Mouse (Mus musculus): ENCODE measurements around the gene Mettl21a.
"Not testable (repeated sequence)": the region's sequence is repeated elsewhere in the genome, so short reads cannot be mapped to it uniquely, and the experiment has no call there.

Gene Mettl21a

DNA sequence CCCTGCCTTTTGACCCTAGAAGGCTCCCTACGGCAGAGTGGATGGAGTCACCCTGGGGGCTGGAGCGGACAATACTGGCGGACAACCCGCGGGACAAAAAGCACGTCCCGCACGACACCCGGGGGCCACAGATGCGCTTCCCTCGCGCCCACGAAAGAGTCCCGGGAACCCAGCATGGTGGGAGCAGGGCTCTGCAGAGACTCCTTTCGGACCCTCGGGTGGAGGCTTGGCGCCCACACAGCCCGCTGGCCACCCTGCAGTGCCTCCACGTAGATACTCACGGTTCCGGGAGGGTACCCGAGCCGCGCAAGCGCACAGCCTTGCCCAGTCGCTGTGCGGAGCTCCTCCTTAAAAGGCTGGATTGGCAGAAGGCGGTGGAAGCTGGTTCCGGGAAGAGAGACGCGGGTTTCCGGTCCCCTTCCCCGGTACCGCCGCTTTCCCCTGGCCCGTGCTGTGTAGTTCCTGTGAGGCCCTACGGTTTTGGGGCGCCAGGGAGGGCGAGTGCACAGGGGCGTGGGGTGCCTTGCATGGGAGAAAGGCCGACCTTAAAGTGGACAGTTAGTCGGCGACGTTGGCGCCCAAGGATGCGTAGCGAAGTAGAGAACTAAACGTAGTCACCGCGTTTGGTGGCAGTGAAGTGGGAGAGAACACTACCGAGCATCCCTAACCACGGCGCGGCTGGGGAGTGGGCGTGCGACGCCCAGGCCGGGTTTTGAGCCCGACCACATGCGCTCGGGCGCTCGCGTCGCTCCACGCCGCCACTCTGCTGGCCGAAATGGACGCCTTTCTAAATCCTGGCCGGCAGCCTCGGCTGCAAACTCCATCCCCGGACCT is at the start of gene Mettl21a:
TSS of gene Mettl21a (minus strand) at position 362 of the 834 bp plus-strand sequence.
- peak; percentile 93 for DNase-seq (ENCODE audit: low spot score)

- no peak for DNase-seq (ENCODE audit: low spot score)
Measured at GRCm38 (mm10) chr1:64658876-64659275, 41.8 kb upstream of the Mettl21a start.

DNA sequence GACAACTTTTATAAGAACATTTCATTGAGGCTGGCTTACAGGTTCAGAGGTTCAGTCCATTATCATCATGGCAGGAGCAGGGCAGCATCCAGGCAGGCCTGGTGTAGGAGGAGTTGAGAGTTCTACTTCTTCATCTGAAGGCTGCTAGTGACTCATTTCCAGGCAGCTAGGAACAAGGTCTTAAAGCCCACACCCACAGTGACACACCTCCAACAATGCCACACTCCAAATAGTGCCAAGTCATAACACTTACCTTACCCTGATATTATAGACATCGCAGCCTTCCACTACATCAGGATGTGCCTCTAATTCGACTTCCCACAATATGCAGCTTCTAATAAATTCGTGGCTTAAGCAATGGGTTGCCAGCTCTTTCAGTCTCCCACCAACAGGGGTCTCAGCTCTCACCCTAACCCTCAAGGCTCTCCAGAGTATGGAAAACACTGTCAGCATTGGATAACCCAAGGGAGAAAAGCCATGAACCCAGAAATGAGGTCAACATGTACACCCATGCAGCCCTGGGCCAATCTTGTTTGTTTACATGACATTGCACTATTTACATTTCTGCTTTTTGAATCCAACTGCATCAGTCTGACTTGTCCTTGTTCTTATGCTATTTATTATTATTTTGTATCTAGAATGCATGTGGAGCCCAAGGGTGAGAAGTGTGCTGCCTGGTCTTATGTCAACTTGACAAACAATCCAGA is 39.5 kb upstream of the Mettl21a start:
- DNase-seq (ENCODE audit: low spot score): no peak

DNA sequence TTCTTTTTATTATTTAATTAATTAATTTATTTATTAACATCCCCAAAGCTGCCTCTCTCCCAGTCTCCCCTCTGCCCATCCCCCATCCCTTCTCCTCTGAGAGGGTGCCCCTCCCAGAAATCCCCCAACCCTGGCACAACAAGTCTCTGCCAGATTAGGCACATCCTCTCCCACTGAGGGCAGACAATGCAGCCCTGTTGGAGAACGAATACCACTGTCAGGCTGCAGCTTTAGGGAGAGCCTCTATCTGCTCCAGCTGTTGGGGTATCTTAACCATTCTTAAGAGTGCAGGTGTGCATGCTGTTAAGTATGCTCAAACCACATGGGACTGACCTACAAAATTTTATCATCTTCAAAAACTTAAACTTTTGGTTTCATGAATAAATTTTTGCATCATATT is 38.4 kb upstream of the Mettl21a start:
- DNase-seq (ENCODE audit: low spot score): no peak

- no peak for DNase-seq (ENCODE audit: low spot score)
Measured at GRCm38 (mm10) chr1:64653701-64654100, 36.7 kb upstream of the Mettl21a start.

- no peak for DNase-seq (ENCODE audit: low spot score)
Measured at GRCm38 (mm10) chr1:64649362-64650124, 32.5 kb upstream of the Mettl21a start.

DNA sequence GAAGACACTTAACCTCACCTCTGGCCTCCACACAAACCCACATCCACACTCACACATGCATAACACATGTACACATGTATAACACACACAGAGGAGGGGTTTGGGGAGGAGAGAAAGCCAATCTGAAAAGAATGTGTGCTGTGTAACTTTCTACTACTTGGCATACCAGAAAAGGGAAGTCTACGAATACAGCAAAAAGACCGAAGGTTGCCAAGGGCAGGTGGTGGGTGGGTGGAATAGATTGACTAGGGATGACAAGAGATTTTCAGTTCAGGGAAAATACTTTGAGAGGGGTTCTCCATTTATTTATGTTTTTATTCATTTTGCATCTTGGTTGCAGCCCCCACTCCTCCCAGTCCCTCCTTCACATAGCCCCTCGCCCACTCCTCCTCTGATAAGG is 27.5 kb upstream of the Mettl21a start:
- DNase-seq (ENCODE audit: low spot score): peak; percentile 30

DNA sequence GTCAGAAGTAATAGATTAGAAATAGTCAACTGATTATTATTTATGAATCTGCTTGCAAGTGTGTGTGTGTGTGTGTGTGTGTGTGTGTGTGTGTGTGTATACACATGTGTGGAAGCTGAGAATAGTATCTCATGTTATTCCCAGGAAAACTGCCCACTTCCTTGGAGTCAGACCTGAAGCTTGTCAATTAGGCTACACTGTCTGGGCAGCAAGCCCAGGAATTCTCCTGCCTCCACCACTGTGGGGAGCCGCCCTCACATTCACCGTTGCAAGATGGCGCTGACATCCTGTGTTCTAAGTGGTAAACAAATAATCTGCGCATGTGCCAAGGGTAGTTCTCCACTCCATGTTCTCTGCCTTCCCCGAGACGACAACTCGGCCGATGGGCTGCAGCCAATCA is 25.5 kb upstream of the Mettl21a start:
- DNase-seq (ENCODE audit: low spot score): not testable (repeated sequence)

GRCm38 (mm10) chr1:64641069-64641468 is 24.0 kb upstream of the Mettl21a start:
- no peak for DNase-seq (ENCODE audit: low spot score)

- DNase-seq (ENCODE audit: low spot score): no peak
Measured at GRCm38 (mm10) chr1:64639279-64639678, 22.2 kb upstream of the Mettl21a start.

DNA sequence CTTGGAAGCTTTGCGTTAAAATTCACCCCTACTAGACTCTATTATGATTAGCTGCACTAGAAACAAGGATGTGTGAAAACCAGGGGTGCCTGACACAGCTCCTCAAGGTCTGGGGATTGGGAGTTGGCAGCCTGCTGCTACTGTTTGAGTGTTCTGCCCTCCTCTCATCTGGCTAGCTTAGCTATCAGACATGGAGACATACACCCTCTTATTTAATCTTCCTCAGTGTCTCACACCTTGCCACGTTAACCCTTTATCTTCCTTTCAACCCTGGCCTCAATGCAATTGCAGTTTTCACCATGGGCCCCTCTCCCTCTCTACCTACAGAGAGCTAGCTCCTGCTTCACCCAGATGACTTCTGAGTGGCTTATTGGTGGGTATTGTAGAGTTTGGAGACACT is 18.6 kb upstream of the Mettl21a start:
- no peak for DNase-seq (ENCODE audit: low spot score)

- DNase-seq (ENCODE audit: low spot score): no peak
Measured at GRCm38 (mm10) chr1:64633237-64633636, 16.2 kb upstream of the Mettl21a start.

DNA sequence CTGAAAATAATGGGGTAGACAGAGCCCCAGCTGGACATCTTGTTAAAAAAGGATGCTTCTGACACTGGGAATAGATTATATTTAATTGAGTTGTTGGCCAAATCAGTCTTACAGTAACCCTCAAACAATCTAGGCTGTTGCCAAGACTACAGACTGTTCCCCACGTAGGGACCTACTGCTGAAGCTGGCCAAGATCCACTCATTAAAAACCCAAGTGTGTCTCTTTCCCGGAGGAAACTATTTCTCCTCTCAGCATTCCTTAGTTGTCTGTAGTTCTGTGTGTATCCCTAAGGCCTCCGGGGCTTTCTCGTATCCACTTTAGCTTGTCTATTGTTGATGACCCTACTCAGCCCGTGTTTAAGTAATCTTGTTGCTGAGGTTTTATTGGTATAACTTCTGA is 14.5 kb upstream of the Mettl21a start:
- DNase-seq (ENCODE audit: low spot score): no peak

- DNase-seq (ENCODE audit: low spot score): no peak
Measured at GRCm38 (mm10) chr1:64625214-64625613, 8.2 kb upstream of the Mettl21a start.

DNA sequence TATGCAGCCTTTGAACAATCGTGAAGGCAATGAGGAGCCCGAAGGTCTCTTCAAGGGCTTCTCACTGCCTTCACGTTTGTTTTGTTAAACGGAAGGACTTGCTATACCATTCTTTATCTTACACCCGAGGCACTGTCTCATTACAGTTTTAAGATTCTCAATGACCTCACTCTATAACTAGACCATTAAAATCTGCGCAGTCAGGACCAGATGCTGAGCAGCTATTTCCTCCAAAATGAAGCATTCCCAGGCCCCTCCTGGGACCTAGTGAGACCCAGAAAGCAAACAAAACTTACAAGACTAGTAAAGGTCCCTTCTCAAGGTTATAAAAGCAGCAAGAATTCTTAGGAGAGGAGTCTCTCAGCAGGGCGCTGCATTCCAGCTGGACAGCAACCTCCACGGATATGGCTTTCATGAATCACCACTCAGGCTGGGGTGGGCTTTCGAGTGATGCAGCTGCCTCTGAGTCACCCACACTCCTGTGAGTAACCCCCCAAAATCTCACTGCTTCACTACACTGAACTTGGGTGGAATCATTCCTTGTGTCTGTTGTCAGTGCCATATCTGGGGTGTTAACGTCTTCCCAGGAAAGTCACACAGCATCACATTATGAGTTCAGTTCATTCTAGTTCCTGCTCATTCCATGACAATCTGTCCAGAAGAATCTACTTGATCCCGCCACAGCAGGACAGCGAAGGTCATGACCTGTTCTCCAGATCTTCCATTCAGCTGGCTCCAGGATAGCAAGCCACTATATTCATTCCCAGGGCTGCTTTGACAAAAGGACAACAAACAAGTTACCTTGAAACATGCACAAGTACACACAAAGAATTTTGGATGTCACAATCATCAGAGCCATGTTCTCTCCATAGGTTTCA is 6.8 kb upstream of the Mettl21a start:
- DNase-seq (ENCODE audit: low spot score): no peak

GRCm38 (mm10) chr1:64621116-64621515 is 4.1 kb upstream of the Mettl21a start:
- no peak for DNase-seq (ENCODE audit: low spot score)

- DNase-seq (ENCODE audit: low spot score): no peak
Measured at GRCm38 (mm10) chr1:64618226-64618625, 1.2 kb upstream of the Mettl21a start.

- DNase-seq (ENCODE audit: low spot score): peak; percentile 90
Measured at GRCm38 (mm10) chr1:64617715-64617984, 608 bp upstream of the Mettl21a start.

DNA sequence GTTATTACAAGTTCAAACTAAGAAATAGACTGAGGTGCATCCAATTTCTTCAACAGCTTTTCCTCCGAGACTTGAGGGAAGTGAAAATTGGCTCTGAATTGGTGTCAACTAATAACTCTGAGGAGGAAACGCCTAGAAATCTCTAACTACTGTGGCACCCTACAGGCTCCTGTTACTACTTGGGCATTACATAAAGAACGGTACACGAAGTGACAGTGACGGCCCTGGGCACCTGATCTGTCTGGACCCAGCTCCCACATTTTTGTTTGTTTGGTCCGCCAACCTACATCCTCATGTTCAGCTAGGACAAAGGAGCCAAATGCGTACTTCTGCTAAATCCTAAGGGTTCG is 536 bp downstream of the Mettl21a start:
- no peak for DNase-seq (ENCODE audit: low spot score)

- DNase-seq (ENCODE audit: low spot score): no peak
Measured at GRCm38 (mm10) chr1:64616076-64616475, 966 bp downstream of the Mettl21a start.

DNA sequence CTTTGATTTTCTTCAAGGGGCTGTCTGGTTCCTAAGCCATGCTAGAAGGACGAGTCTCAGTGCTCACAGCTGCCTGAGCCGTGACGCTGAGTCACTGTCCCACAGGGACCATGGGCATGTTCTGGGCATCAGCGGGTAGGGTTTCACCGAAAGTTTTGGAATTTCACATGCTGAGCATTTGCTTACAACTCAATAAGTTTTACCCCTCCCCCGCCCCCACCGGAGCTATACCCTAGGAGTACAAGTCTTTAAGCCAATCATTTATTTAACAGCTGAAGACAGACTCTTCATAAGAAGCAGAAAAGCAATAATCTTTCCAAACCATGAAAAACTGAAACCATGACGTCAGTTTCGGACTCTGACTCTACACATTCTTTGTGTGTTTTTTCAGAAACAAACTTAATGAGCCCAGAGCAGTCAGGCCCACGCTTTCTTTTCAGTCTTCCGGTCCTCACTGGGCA is 1.5 kb downstream of the Mettl21a start:
- DNase-seq (ENCODE audit: low spot score): no peak

- DNase-seq (ENCODE audit: low spot score): no peak
Measured at GRCm38 (mm10) chr1:64614801-64615345, 2.2 kb downstream of the Mettl21a start.

Data from layer of hippocampus, adult 11-12 months (tissue).